Mouse (Mus musculus) spleen, adult 2 months (tissue): Measurements from ENCODE around the gene Hdac7.

ENCODE experiments used
- CTCF ChIP-seq: fragments of 200-500 bp; IDR thresholded peaks from 2 replicates; pipeline ENCODE4 v1.5.1; 2011; ENCODE audit warnings: mild to moderate bottlenecking, inconsistent platforms; ENCODE audit not compliant: insufficient read depth, insufficient read length, insufficient replicate concordance; ENCODE audit errors: extremely low read depth
- POLR2A ChIP-seq: fragments of 200-500 bp; IDR thresholded peaks from 2 replicates; pipeline ENCODE4 v1.6.1; 2011; ENCODE audit warnings: low read depth, low read length, inconsistent platforms

DNA sequence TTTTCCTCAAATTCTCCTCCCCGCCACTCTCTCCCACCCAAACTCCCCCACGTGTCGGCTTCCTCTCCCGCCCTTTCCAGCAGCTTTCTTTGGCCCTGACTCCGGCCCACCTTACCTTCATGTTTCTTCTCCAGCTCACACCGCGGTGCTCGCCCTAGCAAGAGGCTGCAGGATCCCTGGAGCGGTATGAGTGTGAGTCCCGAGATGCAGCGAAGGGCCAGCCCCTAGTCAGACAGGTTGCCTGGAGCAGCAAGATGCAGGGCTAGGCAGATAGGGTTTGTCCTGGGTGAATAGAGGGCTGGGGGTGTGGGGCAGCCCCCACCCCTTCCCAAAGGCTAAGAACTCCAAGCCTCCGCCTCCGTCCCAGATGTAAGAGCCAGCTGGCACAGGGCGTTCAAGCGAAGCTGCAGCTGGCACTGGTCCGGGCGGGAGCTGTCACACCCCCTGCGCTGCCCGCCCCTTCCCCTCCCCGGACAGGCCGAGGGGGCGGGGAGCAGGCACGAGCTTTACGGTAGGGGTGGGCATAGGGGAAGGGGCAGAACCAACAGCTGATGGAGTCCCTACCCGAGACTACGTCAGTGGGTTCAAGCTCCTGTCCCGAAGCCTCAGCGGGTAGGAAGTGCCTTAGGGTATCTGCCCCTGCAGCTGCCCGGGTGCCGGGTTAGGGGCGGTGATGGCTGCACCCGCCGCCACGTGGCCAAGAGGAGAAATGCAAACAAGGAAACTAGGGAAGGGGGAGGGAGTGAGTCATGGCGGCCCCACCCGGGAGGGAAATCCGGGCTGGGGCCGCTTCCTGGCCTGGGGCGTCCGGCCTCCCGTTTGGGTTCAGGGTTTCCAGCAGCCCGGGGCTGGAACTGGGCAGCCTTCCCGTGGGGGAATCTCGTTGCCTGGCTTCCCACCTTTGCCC, 76.8 kb downstream of the Hdac7 start, which contains the start of gene Rapgef3:
- TF ChIP-seq CTCF (peak; percentile 68; the same call in 1 of the 2 replicates), POLR2A (no peak; the same call in 1 of the 2 replicates)
